Mouse (Mus musculus) CH12.LX (cell line): ENCODE measurements around the gene Ell2. TPM values are rescaled to one million over a fixed set of nuclear protein-coding genes. Genes with fewer than 3 reads are reported as not detected.
A peak's percentile ranks its signal among the peaks of the same experiment; 100 is the strongest.

ENCODE experiments used
- DNase-seq: peaks from one replicate; pipeline ENCODE4 v3.0.0-alpha.2; 2013; ENCODE audit errors: extremely low read depth
- H3K27ac ChIP-seq: 2 replicates; pipeline ENCODE4 v1.5.1; 2012; ENCODE audit warnings: low read depth, mild to moderate bottlenecking, control low read depth, moderate library complexity; ENCODE audit not compliant: insufficient read depth
- H3K27me3 ChIP-seq: replicated peaks from 2 replicates; pipeline ENCODE3; 2012; ENCODE audit warnings: inconsistent platforms
- H3K36me3 ChIP-seq, 2 experiments: replicated peaks in 1 of 2; 2 replicates each; pipeline versions ENCODE3 to v1.6.1; 2012; ENCODE audit warnings: inconsistent platforms in 1 of 2, low read length in 1 of 2, mild to moderate bottlenecking in 1 of 2, mixed read lengths in 1 of 2, moderate library complexity in 1 of 2; ENCODE audit not compliant: control insufficient read depth in 1 of 2, insufficient read depth in 1 of 2
- H3K4me1 ChIP-seq, 2 experiments: 2 replicates each; pipeline ENCODE4 v1.6.1; 2012; ENCODE audit warnings: inconsistent platforms in 1 of 2, moderate library complexity in 1 of 2; ENCODE audit not compliant: insufficient read depth in 2 of 2, control insufficient read depth in 1 of 2
- H3K4me2 ChIP-seq: 2 replicates; pipeline ENCODE4 v1.6.1; 2012; ENCODE audit warnings: low read depth, mild to moderate bottlenecking, control low read depth; ENCODE audit not compliant: poor library complexity, insufficient read depth, severe bottlenecking
- H3K4me3 ChIP-seq, 3 experiments: fragments of 150-350 bp in 1 of 3; sonication (generic) in 1 of 3; replicated peaks in 1 of 3; 2 replicates each; pipeline versions ENCODE3 to v1.5.1; 2011 to 2012; ENCODE audit warnings: low read depth in 2 of 3, low read length in 2 of 3, mild to moderate bottlenecking in 2 of 3, moderate library complexity in 2 of 3, control low read depth in 1 of 3, improper control_type of control experiment in 1 of 3, inconsistent platforms in 1 of 3, mixed read lengths in 1 of 3; ENCODE audit not compliant: poor library complexity in 1 of 3
- H3K79me2 ChIP-seq: replicated peaks from 2 replicates; pipeline ENCODE4 v1.6.1; 2012; ENCODE audit warnings: mild to moderate bottlenecking, moderate library complexity; ENCODE audit not compliant: control insufficient read depth, poor library complexity, insufficient read depth, severe bottlenecking; ENCODE audit errors: extremely low read depth
- H3K9ac ChIP-seq: 2 replicates; pipeline ENCODE4 v1.6.1; 2012; ENCODE audit warnings: low read depth, mild to moderate bottlenecking, control low read depth, moderate library complexity; ENCODE audit not compliant: insufficient read depth
- H3K9me3 ChIP-seq: replicated peaks from 2 replicates; pipeline ENCODE3; 2012; ENCODE audit warnings: low read length, inconsistent platforms, mixed read lengths
- BHLHE40 ChIP-seq: IDR thresholded peaks from 2 replicates; pipeline ENCODE4 v1.6.1; 2011; ENCODE audit warnings: mild to moderate bottlenecking, low read depth, low read length, improper control_type of control experiment
- CHD1 ChIP-seq: IDR thresholded peaks from 2 replicates; pipeline ENCODE4 v1.6.1; 2012; ENCODE audit warnings: low read depth, low read length, improper control_type of control experiment, inconsistent platforms
- CHD2 ChIP-seq: IDR thresholded peaks from 2 replicates; pipeline ENCODE4 v1.6.1; 2011; ENCODE audit warnings: low read length, improper control_type of control experiment
- CTCF ChIP-seq, 2 experiments: IDR thresholded peaks in 1 of 2; conservative IDR thresholded peaks in 1 of 2; 2 replicates each; pipeline ENCODE4 v1.5.1; 2011 to 2012; ENCODE audit warnings: low read depth in 2 of 2, low read length in 2 of 2, improper control_type of control experiment in 1 of 2, inconsistent platforms in 1 of 2, mild to moderate bottlenecking in 1 of 2, moderate library complexity in 1 of 2
- ELF1 ChIP-seq: IDR thresholded peaks from 2 replicates; pipeline ENCODE4 v1.6.1; 2014; ENCODE audit warnings: low read depth, mild to moderate bottlenecking, inconsistent platforms, low read length, improper control_type of control experiment
- ETS1 ChIP-seq: conservative IDR thresholded peaks from 2 replicates; pipeline ENCODE4 v1.6.1; 2012; ENCODE audit warnings: low read depth, mild to moderate bottlenecking, inconsistent platforms, low read length, improper control_type of control experiment, moderate library complexity
- GABPA ChIP-seq: IDR thresholded peaks from 2 replicates; pipeline ENCODE4 v1.6.1; 2012; ENCODE audit warnings: low read depth, low read length, improper control_type of control experiment, inconsistent platforms; ENCODE audit not compliant: insufficient replicate concordance
- JUND ChIP-seq: conservative IDR thresholded peaks from 2 replicates; pipeline ENCODE4 v1.6.1; 2011; ENCODE audit warnings: low read depth, low read length, improper control_type of control experiment
- MAX ChIP-seq: IDR thresholded peaks from 2 replicates; pipeline ENCODE4 v1.6.1; 2011; ENCODE audit warnings: low read length, improper control_type of control experiment
- MAZ ChIP-seq: IDR thresholded peaks from 2 replicates; pipeline ENCODE4 v1.6.1; 2012; ENCODE audit warnings: low read depth, mild to moderate bottlenecking, inconsistent platforms, low read length, improper control_type of control experiment, moderate library complexity
- MXI1 ChIP-seq: IDR thresholded peaks from 2 replicates; pipeline ENCODE4 v1.6.1; 2011; ENCODE audit warnings: mild to moderate bottlenecking, low read depth, low read length, improper control_type of control experiment
- MYC ChIP-seq: IDR thresholded peaks from 2 replicates; pipeline ENCODE4 v1.6.1; 2011; ENCODE audit warnings: low read depth, mild to moderate bottlenecking, improper control_type of control experiment, low read length
- NRF1 ChIP-seq: IDR thresholded peaks from 2 replicates; pipeline ENCODE4 v1.6.1; 2014; ENCODE audit warnings: low read depth, mild to moderate bottlenecking, inconsistent platforms, low read length, improper control_type of control experiment, moderate library complexity
- PAX5 ChIP-seq: IDR thresholded peaks from 2 replicates; pipeline ENCODE4 v1.6.1; 2012; ENCODE audit warnings: low read length, inconsistent platforms, mixed read lengths
- POLR2A ChIP-seq: IDR thresholded peaks from 2 replicates; pipeline ENCODE4 v1.6.1; 2011; ENCODE audit warnings: low read depth, mild to moderate bottlenecking, improper control_type of control experiment, low read length
- RCOR1 ChIP-seq: conservative IDR thresholded peaks from 2 replicates; pipeline ENCODE4 v1.6.1; 2012; ENCODE audit warnings: low read depth, mild to moderate bottlenecking, inconsistent platforms, low read length, improper control_type of control experiment
- SIN3A ChIP-seq: IDR thresholded peaks from 2 replicates; pipeline ENCODE4 v1.6.1; 2012; ENCODE audit warnings: low read length, improper control_type of control experiment, inconsistent platforms
- TCF12 ChIP-seq: IDR thresholded peaks from 2 replicates; pipeline ENCODE4 v1.6.1; 2014; ENCODE audit warnings: low read depth, mild to moderate bottlenecking, inconsistent platforms, low read length, improper control_type of control experiment
- UBTF ChIP-seq: IDR thresholded peaks from 2 replicates; pipeline ENCODE4 v1.6.1; 2012; ENCODE audit warnings: low read depth, mild to moderate bottlenecking, inconsistent platforms, low read length, improper control_type of control experiment, moderate library complexity
- ZC3H11A ChIP-seq: IDR thresholded peaks from 2 replicates; pipeline ENCODE4 v1.6.1; 2012; ENCODE audit warnings: low read depth, mild to moderate bottlenecking, inconsistent platforms, low read length, improper control_type of control experiment
- ZKSCAN1 ChIP-seq: IDR thresholded peaks from 2 replicates; pipeline ENCODE4 v1.6.1; 2012; ENCODE audit warnings: low read depth, inconsistent platforms, low read length, improper control_type of control experiment, borderline replicate concordance
- ZMIZ1 ChIP-seq: IDR thresholded peaks from 2 replicates; pipeline ENCODE4 v1.6.1; 2012; ENCODE audit warnings: low read depth, mild to moderate bottlenecking, inconsistent platforms, low read length, improper control_type of control experiment
- dilution Hi-C: fragments of 300-500 bp; cut with MboI; formaldehyde crosslinking; loops from 2 replicates; pipeline ENCODE4 v1.14.3; 2020; ENCODE audit warnings: low sequenced_read_pairs; ENCODE audit not compliant: extremely low pct_unique_long_range_greater_than_20kb, extremely low pct_ligation_motif_present
- in situ Hi-C: fragments of 300-500 bp; cut with MboI; formaldehyde crosslinking; loops from 3 replicates; pipeline ENCODE4 v1.14.3; 2019; ENCODE audit warnings: low sequenced_read_pairs, low pct_ligation_motif_present, low pct_unique_long_range_greater_than_20kb, mixed read lengths
- polyA plus RNA-seq: library from polyadenylated mRNA; unstranded; fragments of >175 nt; gene quantifications from 2 replicates; pipeline ENCODE4 v1.2.1, GENCODE M21; 2012; ENCODE audit warnings: low read depth; ENCODE audit not compliant: insufficient read length
- total RNA-seq, 2 experiments: library from RNA; depleted of rRNA; stranded (reverse); fragments of 300-350 nt in 1 of 2; fragments of >200 nt in 1 of 2; gene quantifications; 2 replicates each; pipeline ENCODE4 v1.2.3; 2012 to 2014

Ell2 gene
- total and polyA plus RNA-seq, 3 experiments: 44.4 to 123 (median 50.9) TPM

GRCm38 (mm10) chr13:75708637-75709002 lies 2.1 kb downstream of the Ell2 start:
- H3K27me3 ChIP-seq: no peaks in the 10 kb centered on the region
- no peaks in the 10 kb centered on the region for H3K36me3 ChIP-seq
- in situ Hi-C loops: loop anchor here (5.0 to 25.0 kb wide), 2 partner anchors 84 to 471 kb away; no protein-coding TSS in a partner anchor
- peak overlapping the region; percentile 77 for H3K27ac ChIP-seq
- peak overlapping the region; percentile 83 to 91 (median 89) for H3K4me3 ChIP-seq
- H3K9me3 ChIP-seq: no peaks in the 10 kb centered on the region
- TF ChIP-seq UBTF (0 out of 2 replicates have a peak, but pooled peaks have one; percentile 16), CHD1 (peak; percentile 80), PAX5 (no peak)
- H3K79me2 ChIP-seq: peaks cover 54% of the 10 kb centered on the region
- H3K9ac ChIP-seq: peak overlapping the region; percentile 71
- DNase-seq: no peak
- dilution Hi-C loops: no loop called here
- H3K4me2 ChIP-seq: peak overlapping the region; percentile 95; the same call in 1 of the 2 replicates
- H3K4me1 ChIP-seq: peaks cover 0 to 16% of the 10 kb centered on the region in 2 experiments

DNA sequence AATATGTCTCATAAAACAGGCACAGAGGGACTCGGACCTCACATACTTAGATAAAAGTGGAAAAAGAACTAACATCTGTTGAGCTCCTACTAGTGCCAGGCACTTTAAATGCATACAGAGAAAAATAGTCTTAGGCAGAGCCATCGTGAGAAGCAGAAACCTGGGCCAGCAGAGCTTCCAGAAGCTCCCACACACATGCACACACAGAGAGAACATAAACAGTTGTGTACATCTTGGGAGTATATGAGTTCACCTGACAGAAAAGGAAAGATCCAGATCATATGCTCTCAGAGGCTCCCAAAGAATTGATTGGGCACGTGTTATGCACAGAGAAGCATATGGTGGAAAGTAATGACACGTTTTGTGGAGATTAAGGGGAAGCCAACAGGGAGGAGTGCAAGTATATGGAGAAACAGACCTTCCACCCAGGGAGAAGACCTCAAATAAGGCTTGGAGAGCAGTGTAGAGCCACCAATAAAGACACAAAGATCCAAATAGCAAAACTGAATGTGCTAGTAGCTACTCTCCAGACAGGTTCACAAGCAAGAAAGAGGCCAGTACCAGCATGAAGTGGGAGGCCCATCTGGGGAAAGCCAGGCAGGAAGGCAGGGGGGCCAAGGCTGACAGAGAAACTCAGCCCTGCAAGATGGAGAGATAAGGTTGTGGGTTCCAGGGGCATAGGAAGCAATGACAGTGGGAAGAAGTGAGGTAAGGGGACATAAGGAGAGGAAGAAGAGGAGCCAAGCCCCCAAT lies 2.6 kb downstream of the Ell2 start:
- Histone ChIP-seq H3K4me2 (peak overlapping the region; percentile 95), H3K9ac (peak overlapping the region; percentile 71), H3K79me2 (peaks cover 58% of the 10 kb centered on the region), H3K27me3 (no peaks in the 10 kb centered on the region), H3K4me1 (peaks cover 2 to 22% of the 10 kb centered on the region in 2 experiments), H3K27ac (peak overlapping the region; percentile 78), H3K36me3 (no peaks in the 10 kb centered on the region), H3K9me3 (no peaks in the 10 kb centered on the region), H3K4me3 (peak overlapping the region; percentile 83 to 91 (median 89))
- dilution Hi-C loops (no loop called here), in situ Hi-C loops (loop anchor here (5.0 to 25.0 kb wide), 2 partner anchors 83 to 472 kb away; no protein-coding TSS in a partner anchor)
- DNase-seq: no peak
- no peak for TF ChIP-seq ZC3H11A
- TF ChIP-seq ETS1: no peak; the same call in 1 of the 2 replicates
- no peak for TF ChIP-seq NRF1
- 0 out of 2 replicates have a peak, but pooled peaks have one; percentile 3 for TF ChIP-seq ELF1
- TF ChIP-seq MAZ: peak; percentile 27; the same call in 1 of the 2 replicates
- TF ChIP-seq PAX5: no peak
- TF ChIP-seq BHLHE40: peak; percentile 92
- TF ChIP-seq RCOR1: 0 out of 2 replicates have a peak, but pooled peaks have one; percentile 3
- 0 out of 2 replicates have a peak, but pooled peaks have one; percentile 17 for TF ChIP-seq SIN3A
- TF ChIP-seq CHD1: peak; percentile 34; the same call in 1 of the 2 replicates
- TF ChIP-seq GABPA: no peak
- TF ChIP-seq CTCF (conservative IDR thresholded peaks at IDR 0.05 in 1 of 2, IDR thresholded peaks at IDR 0.05 in 1 of 2; ENCODE audit: low read depth in 2 of 2, low read length in 2 of 2): peak in 1 of 2 experiments; percentile 11; a peak in 2 of 4 replicates
- TF ChIP-seq ZMIZ1: 0 out of 2 replicates have a peak, but pooled peaks have one; percentile 3
- peak; percentile 53 for TF ChIP-seq POLR2A
- TF ChIP-seq MYC: peak; percentile 90
- 0 out of 2 replicates have a peak, but pooled peaks have one; percentile 19 for TF ChIP-seq CHD2
- 0 out of 2 replicates have a peak, but pooled peaks have one; percentile 48 for TF ChIP-seq MXI1
- no peak for TF ChIP-seq ZKSCAN1
- TF ChIP-seq JUND: no peak
- TF ChIP-seq MAX: peak; percentile 86
- peak; percentile 44; the same call in 1 of the 2 replicates for TF ChIP-seq TCF12
